7 mouse cellular contexts compared by ENCODE assay signal in the genomic region with DNA sequence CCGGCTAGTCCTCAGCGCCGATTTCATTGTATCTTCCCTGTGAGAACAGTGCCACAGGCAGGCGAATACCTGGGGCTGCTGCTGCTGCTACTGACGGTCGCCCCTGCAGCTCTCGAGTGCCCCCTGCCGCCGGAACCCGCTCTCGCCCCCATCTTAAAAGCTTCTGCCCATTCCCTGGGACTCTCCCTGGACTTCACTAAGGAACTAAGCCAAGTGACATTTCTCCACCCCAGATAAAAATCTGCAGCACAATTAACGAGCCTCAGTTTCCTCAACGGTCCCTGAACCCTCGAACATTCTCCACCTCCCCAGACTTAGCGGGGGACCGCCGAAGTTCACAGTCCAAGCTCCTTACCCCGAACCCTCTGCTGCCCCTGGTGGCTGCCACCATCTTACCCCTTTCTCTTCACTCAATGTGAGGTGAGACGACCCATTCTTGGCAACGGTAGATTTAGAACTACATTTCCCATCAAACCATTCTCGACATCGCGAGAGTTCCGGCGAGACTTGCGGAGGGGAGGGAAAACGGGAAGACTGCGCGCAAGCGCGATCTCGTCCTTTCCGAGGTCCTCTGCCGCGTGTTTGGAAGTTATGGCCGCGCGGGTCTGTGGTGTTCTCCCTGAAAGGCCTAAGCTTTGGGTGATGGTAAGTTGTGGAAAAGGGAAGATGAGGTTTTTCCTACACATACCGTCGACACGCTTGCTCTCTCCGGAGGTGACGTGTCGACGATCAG. TPM values are rescaled to one million over a fixed set of nuclear protein-coding genes. Genes with fewer than 3 reads are reported as not detected.
DNase-seq lines count a peak whose midpoint lies in the region; ATAC-seq and TF ChIP-seq lines count a peak whose summit lies in the region.

No protein-coding gene starts in this region.

- H3K4me2 ChIP-seq in embryonic facial prominence, embryonic 12.5 days (replicated peaks) = peak overlapping the region; percentile 79
- H3K4me2 ChIP-seq in limb, embryonic 12.5 days = peak overlapping the region; percentile 67
- H3K4me2 ChIP-seq in midbrain, embryonic 15.5 days = peak overlapping the region; percentile 85

- no peaks in the 10 kb centered on the region for H3K27me3 ChIP-seq in embryonic facial prominence, embryonic 12.5 days
- no peaks in the 10 kb centered on the region for H3K27me3 ChIP-seq in kidney, adult 2 months (replicated peaks; ENCODE audit: control insufficient read depth, insufficient read depth, low read length)
- no peaks in the 10 kb centered on the region; the same call in 1 of the 2 replicates for H3K27me3 ChIP-seq in limb, embryonic 12.5 days
- H3K27me3 ChIP-seq in midbrain, embryonic 15.5 days (replicated peaks) = no peaks in the 10 kb centered on the region
- no peaks in the 10 kb centered on the region for H3K27me3 ChIP-seq in spleen, adult 2 months (ENCODE audit: control insufficient read depth, insufficient read depth, low read length)

- DNase-seq in adrenal gland, postnatal 25 days = peak; percentile 98
- peak; percentile 98 to 100 for DNase-seq in heart, adult 18-20 months
- DNase-seq in kidney, adult 2 months = peak; percentile 100
- peak; percentile 98 for DNase-seq in spleen, adult 2 months (ENCODE audit: low read depth in 1 of 2, low spot score in 2 of 2)

- peak; percentile 80 for ATAC-seq in embryonic facial prominence, embryonic 12.5 days (ENCODE audit: insufficient number of reproducible peaks, insufficient read depth, low FRiP score, low TSS enrichment)
- peak; percentile 84 for ATAC-seq in limb, embryonic 12.5 days (ENCODE audit: insufficient number of reproducible peaks, insufficient read depth, low FRiP score, low TSS enrichment, low read depth)
- ATAC-seq in midbrain, embryonic 15.5 days (replicated peaks) = peak; percentile 92

- peak overlapping the region; percentile 90 for H3K4me3 ChIP-seq in embryonic facial prominence, embryonic 12.5 days
- peak overlapping the region; percentile 88 for H3K4me3 ChIP-seq in kidney, adult 2 months (ENCODE audit: insufficient read depth, low read depth, low read length)
- peak overlapping the region; percentile 79 for H3K4me3 ChIP-seq in limb, embryonic 12.5 days (replicated peaks)
- peak overlapping the region; percentile 62 for H3K4me3 ChIP-seq in midbrain, embryonic 15.5 days
- H3K4me3 ChIP-seq in spleen, adult 2 months (ENCODE audit: extremely low read depth, insufficient read depth, insufficient read length) = peak overlapping the region; percentile 79

- peak overlapping the region; percentile 87 for H3K9ac ChIP-seq in embryonic facial prominence, embryonic 12.5 days
- H3K9ac ChIP-seq in limb, embryonic 12.5 days (replicated peaks) = peak overlapping the region; percentile 92
- peak overlapping the region; percentile 71 for H3K9ac ChIP-seq in midbrain, embryonic 15.5 days

- WGBS in embryonic facial prominence, embryonic 12.5 days = 1% methylated on average over 45 of the region's 45 CpGs
- 1% methylated on average over 45 of the region's 45 CpGs for WGBS in kidney, adult 2 months
- 2% methylated on average over 45 of the region's 45 CpGs for WGBS in limb, embryonic 12.5 days
- under 1% methylated on average over 45 of the region's 45 CpGs for WGBS in midbrain, embryonic 15.5 days
- under 1% methylated on average over 45 of the region's 45 CpGs for WGBS in spleen, adult 2 months

- TF ChIP-seq CTCF in kidney, adult 2 months (conservative IDR thresholded peaks at IDR 0.05; ENCODE audit: insufficient read depth, insufficient read length, low read depth, low read length) = peak; percentile 72
- TF ChIP-seq CTCF in spleen, adult 2 months (IDR thresholded peaks at IDR 0.05; ENCODE audit: extremely low read depth, insufficient read depth, insufficient read length, insufficient replicate concordance) = peak; percentile 77

- peak; percentile 94 for TF ChIP-seq POLR2A in kidney, adult 2 months (IDR thresholded peaks at IDR 0.05; ENCODE audit: low read depth, low read length)
- TF ChIP-seq POLR2A in spleen, adult 2 months (IDR thresholded peaks at IDR 0.05; ENCODE audit: low read depth, low read length) = peak; percentile 71

- H3K9me3 ChIP-seq in embryonic facial prominence, embryonic 12.5 days = no peaks in the 10 kb centered on the region
- H3K9me3 ChIP-seq in limb, embryonic 12.5 days = no peaks in the 10 kb centered on the region
- H3K9me3 ChIP-seq in midbrain, embryonic 15.5 days = no peaks in the 10 kb centered on the region

- peaks cover 34% of the 10 kb centered on the region for H3K36me3 ChIP-seq in embryonic facial prominence, embryonic 12.5 days
- H3K36me3 ChIP-seq in kidney, adult 2 months (ENCODE audit: control insufficient read depth, insufficient read depth, low read length) = peaks cover 13% of the 10 kb centered on the region; the same call in 1 of the 2 replicates
- H3K36me3 ChIP-seq in limb, embryonic 12.5 days = peaks cover 38% of the 10 kb centered on the region
- peaks cover 30% of the 10 kb centered on the region; the same call in 1 of the 2 replicates for H3K36me3 ChIP-seq in midbrain, embryonic 15.5 days (replicated peaks)
- H3K36me3 ChIP-seq in spleen, adult 2 months (ENCODE audit: control insufficient read depth, insufficient read depth, low read length) = peaks cover 26% of the 10 kb centered on the region

- H3K4me1 ChIP-seq in embryonic facial prominence, embryonic 12.5 days = peaks cover 33% of the 10 kb centered on the region
- H3K4me1 ChIP-seq in kidney, adult 2 months (ENCODE audit: control insufficient read depth, insufficient read depth, low read length) = peaks cover 31% of the 10 kb centered on the region
- peaks cover 50% of the 10 kb centered on the region for H3K4me1 ChIP-seq in limb, embryonic 12.5 days (replicated peaks)
- H3K4me1 ChIP-seq in midbrain, embryonic 15.5 days = peaks cover 30% of the 10 kb centered on the region
- no peaks in the 10 kb centered on the region for H3K4me1 ChIP-seq in spleen, adult 2 months (ENCODE audit: control insufficient read depth, insufficient read depth, insufficient read length)

- peak overlapping the region; percentile 24 for H3K27ac ChIP-seq in embryonic facial prominence, embryonic 12.5 days
- H3K27ac ChIP-seq in kidney, adult 2 months (ENCODE audit: insufficient read depth, low read depth, low read length) = peak overlapping the region; percentile 97
- peak overlapping the region; percentile 50; the same call in 1 of the 2 replicates for H3K27ac ChIP-seq in limb, embryonic 12.5 days
- H3K27ac ChIP-seq in midbrain, embryonic 15.5 days = peak overlapping the region; percentile 66
- peak overlapping the region; percentile 60 for H3K27ac ChIP-seq in spleen, adult 2 months (ENCODE audit: insufficient read depth, low read length)

RNA-seq across cellular contexts. Expression of a gene that starts 17.2 kb away (rescaled TPM):
- total RNA-seq in adrenal gland, postnatal 25 days (2021) = 18.7 and 25.4 TPM in 2 replicates
- polyA plus RNA-seq in embryonic facial prominence, embryonic 12.5 days (2016; fragmentation: Nextera tagmentation; extraction: Ambion mirVana) = 6.4 and 7.1 TPM in 2 replicates
- 10 to 100 TPM; 31.5 to 38.5 TPM for total RNA-seq in heart, adult 18-20 months (2021)
- polyA plus RNA-seq in kidney, adult 2 months (2012; rRNA removed) = 16.2 and 21.0 TPM in 2 replicates
- polyA plus RNA-seq in limb, embryonic 12.5 days (2016; fragmentation: Nextera tagmentation; extraction: Ambion mirVana) = 3.1 and 3.6 TPM in 2 replicates
- 23.3 and 24.4 TPM in 2 replicates for polyA plus RNA-seq in midbrain, embryonic 15.5 days (2015; fragmentation: Nextera tagmentation; extraction: Ambion mirVana)
- 10.0 and 14.2 TPM in 2 replicates for polyA plus RNA-seq in spleen, adult 2 months (2012; rRNA removed)

RNA-seq across cellular contexts. Expression of a gene that starts 17.9 kb away (rescaled TPM):
- total RNA-seq in adrenal gland, postnatal 25 days (2021) = 9.2 and 13.0 TPM in 2 replicates
- polyA plus RNA-seq in embryonic facial prominence, embryonic 12.5 days (2016; fragmentation: Nextera tagmentation; extraction: Ambion mirVana) = 0.59 and 0.86 TPM in 2 replicates
- total RNA-seq in heart, adult 18-20 months (2021) = 1 to 10 TPM in 1 of 2 experiments, under 1 TPM in 1; 0.62 to 1.6 TPM
- polyA plus RNA-seq in kidney, adult 2 months (2012; rRNA removed) = 0.44 and 0.52 TPM in 2 replicates
- polyA plus RNA-seq in limb, embryonic 12.5 days (2016; fragmentation: Nextera tagmentation; extraction: Ambion mirVana) = 0.45 and 0.63 TPM in 2 replicates
- polyA plus RNA-seq in midbrain, embryonic 15.5 days (2015; fragmentation: Nextera tagmentation; extraction: Ambion mirVana) = 1.5 and 3.0 TPM in 2 replicates
- polyA plus RNA-seq in spleen, adult 2 months (2012; rRNA removed) = 0.35 and 0.72 TPM in 2 replicates

RNA-seq across cellular contexts. Expression of a gene that starts 44.5 kb away (rescaled TPM):
- 17.7 and 24.6 TPM in 2 replicates for total RNA-seq in adrenal gland, postnatal 25 days (2021)
- polyA plus RNA-seq in embryonic facial prominence, embryonic 12.5 days (2016; fragmentation: Nextera tagmentation; extraction: Ambion mirVana) = 4.5 and 4.7 TPM in 2 replicates
- total RNA-seq in heart, adult 18-20 months (2021) = 10 to 100 TPM; 10.6 to 11.5 TPM
- polyA plus RNA-seq in kidney, adult 2 months (2012; rRNA removed) = 18.0 and 19.1 TPM in 2 replicates
- 4.1 and 5.1 TPM in 2 replicates for polyA plus RNA-seq in limb, embryonic 12.5 days (2016; fragmentation: Nextera tagmentation; extraction: Ambion mirVana)
- polyA plus RNA-seq in midbrain, embryonic 15.5 days (2015; fragmentation: Nextera tagmentation; extraction: Ambion mirVana) = 0.83 TPM in 2 replicates
- 84.5 and 91.2 TPM in 2 replicates for polyA plus RNA-seq in spleen, adult 2 months (2012; rRNA removed)

Comparison
In these comparisons a context has a peak if more than half of its experiments do, and no peak if none do; other contexts are left out.
1. Peak in every context shown above with its lines: DNase-seq, ATAC-seq, H3K4me3 ChIP-seq and H3K27ac ChIP-seq.
2. H3K27ac ChIP-seq: peak in every context shown above with its lines; median percentile 97 in kidney, adult 2 months; 66 in midbrain, embryonic 15.5 days; 60 in spleen, adult 2 months; 50 in limb, embryonic 12.5 days; 24 in embryonic facial prominence, embryonic 12.5 days.